Mouse (Mus musculus): ENCODE data around the gene Lrrn4cl.

The Lrrn4cl gene

DNA sequence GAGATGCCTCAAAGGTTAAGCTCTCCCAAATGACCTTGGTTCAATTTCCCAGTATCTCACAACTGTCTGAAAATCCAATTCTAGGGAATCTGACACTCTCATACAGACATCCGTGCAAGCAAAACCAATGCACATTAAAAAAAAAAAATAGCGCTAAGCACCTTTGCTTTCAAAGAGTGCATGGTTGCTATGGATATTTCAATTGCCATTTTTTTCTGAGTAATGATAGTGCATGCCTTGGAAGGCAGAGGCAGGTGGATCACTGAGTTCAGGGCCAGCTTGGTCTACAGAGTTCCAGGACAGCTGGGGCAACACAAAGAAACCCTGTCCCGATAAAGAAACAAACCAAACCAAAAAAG, 30.4 kb downstream of the Lrrn4cl start:
- WGBS = 2% methylated on average over 3 of the region's 3 CpGs

DNA sequence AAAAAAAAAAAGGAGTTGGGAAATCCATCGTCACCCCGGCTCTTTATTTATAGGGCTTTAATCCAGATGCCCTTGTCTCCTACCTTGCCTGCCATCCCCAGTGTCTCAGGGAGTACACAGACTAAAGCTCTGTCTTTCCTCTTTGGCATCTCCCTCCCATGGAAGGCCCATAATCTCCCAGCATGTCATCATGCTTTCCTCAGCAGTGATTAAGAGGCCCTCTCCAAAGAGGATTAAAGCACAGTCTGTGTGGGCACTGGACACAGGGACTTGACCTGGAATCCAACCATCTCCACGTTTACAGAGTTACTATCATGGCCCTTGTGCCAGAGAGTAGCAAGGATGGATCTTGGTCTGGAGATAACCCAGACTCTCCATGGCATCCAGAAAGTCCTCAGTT, 33.0 kb downstream of the Lrrn4cl start, which contains the start of the genes Lbhd1 and Gm49403:
Lbhd1 (plus strand) TSS at position 117 of the 400 bp plus-strand sequence.
Gm49403 (plus strand) TSS at position 315 of the 400 bp plus-strand sequence.
- 75% methylated on average over 3 of the region's 3 CpGs for WGBS

DNA sequence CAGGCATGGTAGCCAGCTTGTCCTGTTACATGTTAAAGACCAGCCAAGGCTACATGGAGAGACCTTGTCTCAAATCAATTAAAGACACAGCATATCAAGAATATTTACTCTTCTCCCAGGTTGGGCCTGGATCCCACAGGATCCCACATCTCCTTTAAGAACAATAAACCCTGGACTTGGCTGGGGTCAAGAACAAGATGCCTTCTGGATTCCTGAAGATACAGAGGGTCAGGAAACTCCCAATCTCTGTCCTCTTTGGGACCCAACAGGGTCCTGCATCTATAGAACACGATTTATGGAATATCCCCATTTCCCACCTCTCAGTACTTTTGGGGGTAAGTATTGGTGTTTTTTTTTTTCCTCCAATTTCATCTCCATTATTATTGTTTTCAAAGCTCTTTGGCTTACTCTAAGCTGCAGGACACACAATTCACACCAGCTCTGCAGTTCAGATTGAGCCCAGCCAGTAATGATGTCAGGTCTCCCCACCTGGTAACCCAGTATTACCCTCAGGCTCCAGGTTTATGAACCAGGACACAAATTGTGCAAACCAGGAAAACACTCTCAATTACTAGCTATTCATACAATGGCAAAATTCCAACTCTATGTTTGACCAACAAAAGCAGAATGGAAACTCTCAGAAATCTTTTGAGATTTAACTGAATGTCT, 36.5 kb downstream of the Lrrn4cl start:
- WGBS = 44% methylated on average over 1 of the region's 1 CpGs

DNA sequence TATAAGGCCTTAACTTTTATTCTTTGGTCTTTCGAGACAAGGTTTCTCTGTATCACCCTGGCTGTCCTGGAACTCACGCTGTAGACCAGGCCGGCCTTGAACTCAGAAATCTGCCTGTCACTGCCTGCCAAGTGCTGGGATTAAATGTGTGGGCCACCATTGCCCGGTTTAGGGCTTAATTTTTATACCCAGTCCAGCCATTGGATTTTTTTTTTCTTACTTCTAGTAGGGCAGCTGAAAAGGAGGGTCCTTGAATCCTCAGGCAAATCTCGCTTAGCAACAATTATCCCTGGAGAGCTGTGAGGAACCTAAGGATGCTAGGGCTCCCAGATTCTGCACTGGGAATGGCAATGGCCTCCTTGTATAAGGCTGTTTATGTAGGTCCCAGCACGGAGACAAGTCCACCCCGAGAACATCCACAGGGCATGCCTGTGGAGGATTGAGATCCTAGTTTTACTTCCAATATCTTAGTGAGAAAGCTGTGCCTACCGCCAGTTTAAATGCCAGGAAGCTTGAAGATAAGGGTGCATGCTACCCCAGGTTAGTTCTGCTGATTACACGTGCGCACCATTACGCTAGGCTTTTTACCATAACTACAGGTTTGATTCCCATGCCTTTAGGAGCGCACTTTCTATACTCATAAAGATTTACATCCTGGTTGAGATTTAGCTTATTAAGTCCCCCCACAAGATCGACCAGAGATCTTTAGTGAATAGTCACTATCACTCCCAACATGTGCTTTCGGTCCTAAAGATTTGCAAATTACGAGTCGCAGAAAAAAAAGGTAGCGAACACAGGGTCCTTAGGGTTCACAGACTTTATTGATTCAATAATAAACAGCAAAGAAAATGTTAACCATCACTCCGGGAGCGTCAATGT, 37.3 kb downstream of the Lrrn4cl start:
- WGBS = 21% methylated on average over 19 of the region's 19 CpGs

DNA sequence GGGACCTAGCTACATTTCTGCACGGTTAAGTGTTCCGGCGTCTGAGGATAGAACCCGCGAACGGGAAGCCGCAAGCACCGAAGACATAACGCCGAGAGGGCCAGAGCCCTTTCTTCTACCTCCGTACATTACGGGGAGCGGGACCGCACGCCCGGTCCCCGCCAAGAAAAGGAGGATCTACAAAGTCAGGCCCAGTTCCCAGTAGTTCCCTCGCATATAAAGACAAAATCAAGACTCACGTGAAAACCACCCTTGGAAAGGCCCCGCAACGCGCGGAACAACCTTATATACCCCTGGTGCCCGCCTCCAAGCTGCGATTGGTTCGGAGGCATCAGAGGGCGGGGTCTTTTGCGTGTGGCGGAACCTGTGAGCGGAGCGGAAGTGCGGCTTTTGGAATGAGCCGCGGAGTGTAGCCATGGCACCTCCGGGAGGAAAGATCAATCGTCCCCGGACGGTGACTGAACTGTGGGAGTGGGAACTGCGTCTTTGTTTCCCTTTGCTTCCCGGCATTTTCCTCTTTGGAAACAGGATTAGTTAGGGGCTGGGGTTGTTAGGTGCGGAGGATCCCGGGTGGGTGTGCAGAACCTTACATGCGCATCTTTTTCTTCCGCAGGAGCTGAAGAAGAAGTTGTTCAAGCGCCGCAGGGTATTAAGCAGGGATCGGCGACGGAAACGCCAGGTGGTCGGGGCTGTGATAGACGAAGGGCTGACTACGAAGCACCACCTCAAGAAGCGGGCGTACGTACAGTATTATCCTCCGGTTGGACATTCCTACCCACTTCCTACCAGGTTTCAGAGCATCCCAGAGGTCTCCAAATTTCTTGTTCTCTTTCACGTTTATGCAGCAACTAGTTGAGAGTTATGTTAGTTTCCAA, 38.2 kb downstream of the Lrrn4cl start, which contains the start of the genes 1810009A15Rik and Gm49416:
1810009A15Rik (plus strand) TSS at position 343 of the 875 bp plus-strand sequence.
Gm49416 (plus strand) TSS at position 416 of the 875 bp plus-strand sequence.
- under 1% methylated on average over 58 of the region's 58 CpGs for WGBS

DNA sequence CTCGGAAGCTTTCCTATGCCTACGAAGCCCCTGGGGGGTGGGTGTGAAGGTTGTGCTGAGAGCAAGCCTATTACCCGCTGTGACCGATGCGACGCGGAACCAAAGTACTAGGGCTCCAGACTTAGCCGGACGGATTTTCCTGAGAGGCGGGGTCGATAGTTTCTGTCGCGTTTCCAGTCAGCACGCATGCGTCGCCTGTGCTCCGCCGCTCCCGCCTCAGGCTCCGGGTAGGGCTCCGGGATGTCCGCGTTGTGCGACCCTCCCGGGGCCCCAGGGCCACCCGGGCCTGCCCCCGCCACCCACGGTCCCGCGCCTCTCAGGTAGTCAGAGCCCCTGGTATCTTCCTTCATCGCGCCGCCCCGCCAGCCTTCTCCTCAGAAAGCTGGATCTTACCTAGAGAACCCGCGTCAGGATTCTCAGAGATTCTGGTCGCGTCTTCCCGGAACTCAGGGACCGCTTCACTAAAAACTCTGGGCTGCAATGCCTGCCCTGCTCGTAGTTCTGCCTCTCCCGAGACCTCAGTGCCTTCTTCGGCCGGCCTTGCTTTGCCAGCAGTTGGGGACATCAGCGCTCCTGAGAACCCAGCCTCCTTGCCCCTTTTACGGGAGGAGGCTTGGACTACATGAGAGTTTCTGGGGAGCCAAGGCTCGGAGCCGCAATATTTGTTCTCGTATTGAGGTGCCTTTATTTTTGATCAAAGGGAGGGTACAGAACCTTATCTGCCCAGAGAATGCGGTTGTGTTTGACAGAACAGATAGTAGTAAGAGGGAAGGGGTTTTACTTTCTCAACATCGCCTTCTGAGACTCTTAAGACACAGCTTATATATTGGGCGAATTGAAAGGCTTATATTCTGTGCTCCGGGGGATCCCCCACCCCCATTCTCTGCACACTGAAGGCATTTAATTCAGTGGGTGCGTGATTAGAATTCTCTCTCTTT, 42.5 kb downstream of the Lrrn4cl start, which contains the start of gene Ints5:
Ints5 (plus strand) TSS at position 177 of the 938 bp plus-strand sequence.
- WGBS = 1% methylated on average over 54 of the region's 54 CpGs

DNA sequence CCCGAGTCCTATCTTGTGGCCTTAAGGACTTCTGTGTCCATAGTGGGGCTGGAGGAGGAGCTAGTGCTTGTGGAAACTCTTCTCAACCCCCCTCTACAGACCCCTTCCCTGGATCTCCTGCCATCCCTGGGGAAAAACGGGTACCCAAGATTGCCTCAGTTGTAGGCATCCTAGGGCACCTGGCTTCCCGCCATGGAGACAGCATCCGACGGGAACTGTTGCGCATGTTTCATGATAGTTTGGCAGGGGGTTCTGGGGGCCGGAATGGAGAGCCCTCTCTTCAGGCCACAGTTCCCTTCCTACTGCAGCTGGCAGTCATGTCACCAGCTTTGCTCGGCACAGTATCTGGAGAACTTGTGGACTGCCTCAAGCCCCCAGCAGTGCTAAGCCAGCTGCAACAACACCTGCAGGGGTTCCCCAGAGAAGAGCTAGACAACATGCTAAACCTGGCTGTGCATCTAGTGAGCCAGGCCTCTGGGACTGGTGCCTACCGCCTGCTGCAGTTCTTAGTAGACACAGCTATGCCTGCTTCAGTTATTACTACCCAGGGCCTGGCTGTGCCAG, 44.9 kb downstream of the Lrrn4cl start:
- WGBS = 79% methylated on average over 9 of the region's 9 CpGs

DNA sequence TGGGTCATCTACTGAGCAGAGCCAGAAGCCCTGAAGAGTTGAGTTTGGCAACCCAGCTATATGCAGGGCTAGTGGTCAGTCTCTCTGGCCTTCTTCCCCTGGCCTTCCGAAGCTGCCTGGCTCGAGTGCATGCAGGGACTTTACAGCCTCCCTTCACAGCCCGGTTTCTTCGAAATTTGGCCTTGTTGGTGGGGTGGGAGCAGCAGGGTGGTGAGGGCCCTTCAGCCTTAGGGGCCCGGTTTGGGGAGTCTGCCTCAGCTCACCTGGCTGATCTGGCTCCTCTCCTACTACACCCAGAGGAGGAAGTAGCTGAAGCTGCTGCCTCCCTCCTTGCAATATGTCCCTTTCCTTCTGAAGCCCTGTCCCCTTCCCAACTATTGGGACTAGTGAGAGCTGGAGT, 45.7 kb downstream of the Lrrn4cl start:
- 88% methylated on average over 5 of the region's 5 CpGs for WGBS

DNA sequence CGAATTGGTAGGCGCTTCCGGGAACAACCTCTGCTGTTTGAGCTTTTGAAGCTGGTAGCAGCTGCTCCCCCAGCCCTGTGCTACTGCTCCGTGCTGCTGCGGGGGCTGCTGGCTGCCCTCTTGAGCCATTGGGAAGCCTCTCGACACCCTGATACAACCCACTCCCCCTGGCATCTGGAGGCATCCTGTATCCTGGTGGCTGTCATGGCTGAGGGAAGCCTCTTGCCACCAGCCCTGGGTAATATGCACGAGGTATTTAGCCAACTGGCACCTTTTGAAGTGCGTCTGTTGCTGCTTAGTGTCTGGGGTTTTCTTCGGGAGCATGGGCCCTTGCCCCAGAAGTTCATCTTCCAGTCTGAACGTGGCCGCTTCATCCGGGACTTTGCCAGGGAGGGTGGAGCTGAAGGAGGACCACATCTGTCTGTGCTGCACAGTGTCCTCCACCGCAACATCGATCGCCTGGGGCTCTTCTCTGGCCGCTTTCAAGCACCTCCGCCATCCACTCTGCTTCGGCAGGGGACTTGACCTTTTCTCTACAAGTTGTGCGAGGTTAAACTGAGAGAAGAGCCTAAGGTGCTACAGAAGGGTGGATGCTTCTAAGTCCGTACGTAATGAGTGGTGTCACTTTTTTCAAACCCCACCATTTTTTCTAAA, 46.8 kb downstream of the Lrrn4cl start:
- WGBS = 16% methylated on average over 21 of the region's 21 CpGs

DNA sequence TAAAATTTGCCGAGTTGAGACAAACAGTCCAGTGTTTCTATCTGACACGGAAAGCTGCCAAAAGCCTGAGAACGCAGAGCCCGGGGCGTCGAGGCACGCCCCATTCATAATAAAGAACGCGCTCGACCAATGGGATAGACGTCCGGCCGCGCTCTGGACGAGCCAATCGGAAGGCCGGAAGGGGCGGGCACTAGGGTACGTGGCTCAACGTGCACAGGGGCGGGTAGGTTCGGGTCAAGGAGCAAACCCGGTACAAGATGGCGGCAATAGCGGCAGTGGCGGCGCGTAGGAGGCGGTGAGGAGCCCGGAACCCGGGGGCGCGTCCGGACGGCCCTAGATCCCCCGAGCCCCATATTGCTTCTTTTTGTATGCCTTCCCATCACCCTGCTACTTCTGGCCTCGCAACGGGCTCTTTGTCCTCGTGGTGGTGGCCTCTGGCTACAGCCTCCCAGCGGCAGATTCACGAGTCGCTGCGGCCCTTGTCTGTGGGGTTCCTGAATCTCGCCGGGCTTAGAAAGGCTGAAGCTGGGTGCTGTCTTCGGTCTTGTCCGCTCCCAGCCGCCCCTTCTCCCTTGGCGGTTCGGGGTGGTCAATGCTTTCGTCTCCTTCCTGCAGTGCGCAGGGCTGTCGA, 47.4 kb downstream of the Lrrn4cl start, which contains the start of gene Ganab:
Ganab (plus strand) TSS at position 207 of the 631 bp plus-strand sequence.
- WGBS = under 1% methylated on average over 53 of the region's 53 CpGs

DNA sequence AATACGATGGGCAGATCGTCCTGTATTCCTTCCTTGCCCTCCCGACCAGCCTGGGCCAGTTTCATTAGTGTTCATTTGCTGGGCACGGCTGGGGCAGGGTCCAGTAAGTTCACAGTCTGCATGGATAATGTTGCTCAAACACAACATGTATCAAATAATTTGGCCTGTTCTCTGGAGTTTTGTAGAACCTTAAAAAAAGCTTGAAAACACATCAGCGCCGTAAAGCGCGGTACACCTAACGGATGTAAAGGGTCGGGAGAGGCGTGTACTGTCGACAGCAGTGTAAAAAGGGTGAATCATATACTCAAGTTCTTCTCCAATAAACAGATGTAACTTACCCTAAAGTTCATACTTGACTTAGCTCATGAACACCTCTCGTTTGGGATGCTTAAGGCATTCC, 48.0 kb downstream of the Lrrn4cl start:
- WGBS = 5% methylated on average over 13 of the region's 13 CpGs

DNA sequence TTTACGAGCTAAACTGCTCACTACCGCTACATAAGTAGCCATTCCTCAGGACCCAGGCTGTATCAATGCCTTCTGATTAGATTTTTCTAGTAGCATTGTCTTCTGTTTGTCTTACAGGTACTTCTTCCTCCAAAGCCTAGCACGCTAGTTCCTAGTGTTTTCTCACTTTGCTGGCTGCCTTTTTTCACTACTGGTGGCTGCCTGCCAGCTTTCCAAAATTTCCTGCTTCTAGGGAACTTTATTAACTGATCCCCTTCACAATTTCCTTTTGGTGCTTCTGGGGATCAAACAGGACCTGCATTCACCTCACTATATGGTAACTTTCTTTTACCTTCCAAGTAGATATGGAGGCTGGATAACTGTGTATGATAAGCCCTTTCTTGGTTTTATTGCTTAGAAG, 48.5 kb downstream of the Lrrn4cl start:
- WGBS = 34% methylated on average over 3 of the region's 3 CpGs

DNA sequence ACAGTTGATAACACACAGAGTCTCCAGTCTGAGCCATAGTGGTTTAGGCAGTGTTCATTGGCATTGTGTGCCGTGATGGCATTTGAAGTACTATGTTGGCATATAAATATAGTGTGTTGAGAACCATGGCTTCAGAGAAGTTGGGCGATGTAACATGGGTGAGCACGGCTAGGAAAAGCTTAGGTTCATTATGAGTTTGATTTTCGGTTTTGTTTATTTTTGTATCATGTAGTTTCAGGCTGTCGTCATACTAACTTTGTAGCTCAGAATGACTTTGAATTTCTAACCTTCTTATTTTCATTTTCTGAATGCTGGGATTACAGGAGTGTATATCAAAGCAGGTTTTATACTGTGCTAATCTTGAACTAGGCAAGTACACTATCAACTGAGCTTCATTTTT, 52.8 kb downstream of the Lrrn4cl start:
- 88% methylated on average over 5 of the region's 5 CpGs for WGBS

Data from cerebral cortex, adult 2 months (tissue).